Mouse (Mus musculus): Measurements from ENCODE around the gene Myom3. TPM values are rescaled to one million over a fixed set of nuclear protein-coding genes. Genes with fewer than 3 reads are reported as not detected.

The Myom3 gene
- polyA plus RNA-seq, 1 experiment from 2014 or later: 1.0 TPM

DNA sequence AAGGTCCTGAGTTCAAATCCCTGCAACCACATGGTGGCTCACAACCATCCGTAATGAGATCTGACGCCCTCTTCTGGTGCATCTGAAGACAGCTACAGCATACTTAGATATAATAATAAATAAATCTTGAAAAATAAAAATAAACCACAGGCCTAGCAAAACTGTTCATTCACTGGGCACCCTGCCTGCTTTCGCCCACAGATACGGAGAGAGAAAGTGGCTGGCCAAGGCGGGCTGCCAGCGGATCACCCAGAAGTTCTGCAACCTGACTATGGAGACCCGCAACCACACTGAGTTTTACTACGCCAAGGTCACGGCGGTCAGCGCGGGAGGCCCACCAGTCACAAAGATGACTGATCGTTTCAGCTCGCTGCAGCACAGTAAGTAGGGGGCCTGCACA is 25.6 kb upstream of the Myom3 start:
- ATAC-seq (ENCODE audit: low read depth): no peak
- WGBS: 92% methylated on average over 14 of the region's 14 CpGs
- no peaks in the 10 kb centered on the region for H3K36me3 ChIP-seq (ENCODE audit: control insufficient read depth, insufficient read depth, low read length)

DNA sequence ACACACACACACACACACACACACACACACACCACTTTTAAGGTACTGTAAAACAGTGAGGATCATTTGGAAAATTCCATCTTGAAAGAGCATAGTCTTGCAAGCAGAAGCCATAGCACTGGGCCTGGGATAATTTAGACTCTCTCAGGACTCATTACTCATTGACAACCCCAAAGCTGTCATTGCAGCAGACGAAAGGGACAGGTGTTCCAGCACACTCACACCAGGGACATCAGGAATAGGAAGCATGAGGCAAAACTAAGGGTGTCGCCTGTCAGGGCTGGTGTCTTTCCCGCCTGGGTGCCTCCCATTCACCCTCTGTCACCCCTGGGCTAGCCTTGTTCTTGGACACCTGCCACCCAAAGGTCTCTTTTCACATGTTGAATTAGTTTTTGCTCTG is 22.6 kb upstream of the Myom3 start:
- no peak for ATAC-seq (ENCODE audit: low read depth)
- Histone ChIP-seq H3K27ac (ENCODE audit: low read length) (no peak overlapping the region), H3K4me2 (ENCODE audit: low read depth, low read length) (no peak overlapping the region), H3K9ac (ENCODE audit: low read length) (no peak overlapping the region), H3K27me3 (ENCODE audit: control insufficient read depth, insufficient read depth, low read depth, low read length) (no peaks in the 10 kb centered on the region), H3K36me3 (ENCODE audit: control insufficient read depth, insufficient read depth, low read length) (no peaks in the 10 kb centered on the region), H3K9me3 (ENCODE audit: control insufficient read depth, low read length) (0 out of 2 replicates have a peak, but pooled peaks cover 5% of the 10 kb centered on the region), H3K4me3 (ENCODE audit: low read length) (no peak overlapping the region), H3K4me1 (replicated peaks; ENCODE audit: control insufficient read depth, insufficient read depth, low read length) (no peaks in the 10 kb centered on the region)
- 64% methylated on average over 3 of the region's 3 CpGs for WGBS

More for the DNA sequence above, 25.6 kb upstream of the Myom3 start:
- no peak overlapping the region for H3K4me2 ChIP-seq (ENCODE audit: low read depth, low read length)
- H3K27me3 ChIP-seq (ENCODE audit: control insufficient read depth, insufficient read depth, low read depth, low read length): no peaks in the 10 kb centered on the region
- H3K27ac ChIP-seq (ENCODE audit: low read length): no peak overlapping the region
- no peaks in the 10 kb centered on the region for H3K4me1 ChIP-seq (replicated peaks; ENCODE audit: control insufficient read depth, insufficient read depth, low read length)
- no peak overlapping the region for H3K4me3 ChIP-seq (ENCODE audit: low read length)
- 0 out of 2 replicates have a peak, but pooled peaks cover 5% of the 10 kb centered on the region for H3K9me3 ChIP-seq (ENCODE audit: control insufficient read depth, low read length)
- H3K9ac ChIP-seq (ENCODE audit: low read length): no peak overlapping the region

DNA sequence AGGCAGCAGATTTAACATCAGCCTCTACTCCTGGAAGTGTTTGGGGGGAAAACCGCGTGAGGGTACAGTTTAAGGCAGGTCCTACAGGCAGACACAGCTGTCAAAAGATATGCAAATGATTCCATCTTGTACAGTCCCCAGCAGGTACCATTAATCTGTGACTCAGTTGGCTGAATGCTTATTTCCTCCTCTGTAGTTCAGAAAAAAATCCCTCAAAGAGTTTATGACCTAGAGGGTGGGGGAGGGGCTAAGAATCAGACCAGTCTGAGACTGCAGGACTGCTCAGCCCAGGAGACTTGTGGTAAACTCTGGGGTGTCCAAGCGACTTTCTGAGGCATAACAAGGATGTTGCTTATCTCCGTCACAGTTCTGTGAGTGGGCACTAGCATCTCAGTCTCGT is 21.3 kb upstream of the Myom3 start:
- H3K9ac ChIP-seq (ENCODE audit: low read length): no peak overlapping the region
- H3K36me3 ChIP-seq (ENCODE audit: control insufficient read depth, insufficient read depth, low read length): no peaks in the 10 kb centered on the region
- WGBS: 29% methylated on average over 5 of the region's 5 CpGs
- no peak for ATAC-seq (ENCODE audit: low read depth)
- 0 out of 2 replicates have a peak, but pooled peaks cover 5% of the 10 kb centered on the region for H3K9me3 ChIP-seq (ENCODE audit: control insufficient read depth, low read length)
- no peaks in the 10 kb centered on the region for H3K27me3 ChIP-seq (ENCODE audit: control insufficient read depth, insufficient read depth, low read depth, low read length)
- H3K4me2 ChIP-seq (ENCODE audit: low read depth, low read length): no peak overlapping the region
- H3K4me1 ChIP-seq (replicated peaks; ENCODE audit: control insufficient read depth, insufficient read depth, low read length): no peaks in the 10 kb centered on the region
- H3K27ac ChIP-seq (ENCODE audit: low read length): no peak overlapping the region
- H3K4me3 ChIP-seq (ENCODE audit: low read length): no peak overlapping the region

DNA sequence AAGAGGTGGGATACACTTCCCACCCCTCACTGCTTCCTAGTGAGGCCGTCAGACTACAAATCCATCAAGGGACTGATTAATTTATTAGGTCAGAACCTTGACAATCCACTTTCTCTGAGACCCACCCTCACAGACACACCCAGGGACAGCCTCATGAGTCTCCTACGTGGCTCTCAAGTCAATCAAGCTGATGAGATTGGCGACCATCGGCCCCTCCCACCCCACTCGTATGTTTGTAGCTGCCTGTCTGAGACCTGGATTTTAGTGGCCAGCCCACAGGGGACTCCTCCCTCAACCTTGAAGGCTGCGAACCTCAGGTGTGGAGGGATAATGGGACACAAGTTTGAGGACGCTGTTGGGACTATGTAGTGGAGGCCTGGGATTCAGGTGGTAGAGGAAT is 20.4 kb upstream of the Myom3 start:
- no peak overlapping the region for H3K9ac ChIP-seq (ENCODE audit: low read length)

DNA sequence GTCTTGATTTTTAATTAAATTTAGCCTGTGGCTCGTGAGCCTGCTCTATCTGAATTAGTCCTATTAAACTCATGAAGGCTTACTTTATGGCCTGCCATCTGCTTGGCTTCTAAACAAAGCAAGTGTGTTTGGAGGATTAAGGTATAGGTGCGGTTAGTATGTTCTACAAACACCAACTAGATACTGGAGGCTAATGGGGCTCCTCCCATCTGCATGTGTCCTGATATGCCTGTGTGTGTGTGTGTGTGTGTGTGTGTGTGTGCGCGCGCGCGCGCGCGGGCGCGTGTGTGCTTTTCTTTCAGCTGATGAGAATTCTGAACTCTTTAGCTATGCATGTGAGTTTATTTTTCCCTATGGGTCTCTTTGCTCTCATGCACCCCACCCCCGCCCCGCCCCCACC is 19.8 kb upstream of the Myom3 start:
- Histone ChIP-seq H3K4me2 (ENCODE audit: low read depth, low read length) (no peak overlapping the region), H3K9ac (ENCODE audit: low read length) (no peak overlapping the region), H3K4me1 (replicated peaks; ENCODE audit: control insufficient read depth, insufficient read depth, low read length) (peaks cover 4% of the 10 kb centered on the region), H3K9me3 (ENCODE audit: control insufficient read depth, low read length) (0 out of 2 replicates have a peak, but pooled peaks cover 2% of the 10 kb centered on the region), H3K27me3 (ENCODE audit: control insufficient read depth, insufficient read depth, low read depth, low read length) (no peaks in the 10 kb centered on the region), H3K27ac (ENCODE audit: low read length) (no peak overlapping the region), H3K36me3 (ENCODE audit: control insufficient read depth, insufficient read depth, low read length) (no peaks in the 10 kb centered on the region), H3K4me3 (ENCODE audit: low read length) (no peak overlapping the region)
- 91% methylated on average over 14 of the region's 14 CpGs for WGBS
- no peak for ATAC-seq (ENCODE audit: low read depth)

More for the DNA sequence above, 20.4 kb upstream of the Myom3 start:
- no peak for ATAC-seq (ENCODE audit: low read depth)
- 48% methylated on average over 7 of the region's 7 CpGs for WGBS
- Histone ChIP-seq H3K27me3 (ENCODE audit: control insufficient read depth, insufficient read depth, low read depth, low read length) (no peaks in the 10 kb centered on the region), H3K4me3 (ENCODE audit: low read length) (no peak overlapping the region), H3K36me3 (ENCODE audit: control insufficient read depth, insufficient read depth, low read length) (no peaks in the 10 kb centered on the region), H3K9me3 (ENCODE audit: control insufficient read depth, low read length) (0 out of 2 replicates have a peak, but pooled peaks cover 5% of the 10 kb centered on the region), H3K4me1 (replicated peaks; ENCODE audit: control insufficient read depth, insufficient read depth, low read length) (peaks cover 3% of the 10 kb centered on the region; the same call in 1 of the 2 replicates), H3K4me2 (ENCODE audit: low read depth, low read length) (no peak overlapping the region), H3K27ac (ENCODE audit: low read length) (no peak overlapping the region)

DNA sequence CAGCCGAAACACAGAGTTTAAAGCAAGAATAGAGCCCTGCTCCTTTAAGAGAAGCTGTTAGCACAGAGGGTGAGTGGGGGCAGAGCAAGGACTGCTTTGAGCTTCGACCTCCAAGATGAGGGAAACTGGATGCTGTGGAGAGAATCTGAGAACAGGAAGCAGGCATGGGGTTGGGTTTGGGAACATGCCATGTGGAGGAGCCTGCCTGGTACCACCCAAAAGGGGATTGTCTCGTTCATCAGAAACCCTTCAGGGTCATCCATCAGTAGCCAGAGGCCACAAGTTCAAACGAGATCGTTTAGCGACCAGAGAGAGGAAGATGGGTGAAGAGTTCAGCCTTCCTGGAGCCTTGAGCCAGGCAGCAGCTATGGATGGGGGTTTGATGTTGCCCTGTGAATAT is 16.0 kb upstream of the Myom3 start:
- WGBS: 17% methylated on average over 6 of the region's 6 CpGs
- no peak for ATAC-seq (ENCODE audit: low read depth)
- H3K9me3 ChIP-seq (ENCODE audit: control insufficient read depth, low read length): no peaks in the 10 kb centered on the region

DNA sequence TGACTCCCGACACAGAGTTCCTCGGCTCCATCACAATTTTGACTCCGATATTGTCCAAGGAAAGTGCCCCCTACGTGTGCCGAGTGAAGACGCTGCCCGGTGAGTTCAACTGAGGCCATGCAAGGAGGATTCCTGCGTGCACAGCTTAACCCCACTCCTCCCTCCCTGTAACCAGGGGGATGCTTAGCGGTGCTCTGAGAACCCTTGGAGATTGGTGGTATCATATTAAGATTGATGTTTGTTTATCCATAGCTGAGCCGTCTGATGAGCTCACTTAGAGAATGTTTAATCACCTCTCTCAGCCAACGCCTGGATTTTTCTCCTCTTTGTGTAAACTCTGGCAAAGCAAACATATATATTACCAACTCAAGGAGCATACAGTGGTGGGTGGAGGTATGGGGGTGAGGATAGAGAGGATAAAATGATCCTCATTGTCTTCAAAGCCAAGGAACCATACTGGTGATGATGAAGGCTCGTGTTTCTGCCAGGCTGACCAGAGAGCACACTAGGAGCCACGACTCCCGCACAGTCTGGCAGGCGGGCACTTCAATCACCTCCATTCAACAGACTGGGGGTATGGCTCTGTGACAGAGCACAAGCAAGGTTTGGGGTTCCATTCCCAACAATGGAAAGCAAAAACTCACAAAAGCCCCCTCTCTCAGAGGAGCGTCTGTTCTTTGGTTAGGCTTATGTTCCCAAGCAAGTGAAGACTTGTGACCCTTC is 14.6 kb upstream of the Myom3 start:
- H3K4me1 ChIP-seq (replicated peaks; ENCODE audit: control insufficient read depth, insufficient read depth, low read length): peaks cover 10% of the 10 kb centered on the region
- H3K36me3 ChIP-seq (ENCODE audit: control insufficient read depth, insufficient read depth, low read length): no peaks in the 10 kb centered on the region
- ATAC-seq (ENCODE audit: low read depth): peak; percentile 26; the same call in 1 of the 2 replicates
- H3K9me3 ChIP-seq (ENCODE audit: control insufficient read depth, low read length): no peaks in the 10 kb centered on the region
- H3K9ac ChIP-seq (ENCODE audit: low read length): no peak overlapping the region; the same call in 1 of the 2 replicates
- H3K27me3 ChIP-seq (ENCODE audit: control insufficient read depth, insufficient read depth, low read depth, low read length): no peaks in the 10 kb centered on the region
- no peak overlapping the region for H3K4me3 ChIP-seq (ENCODE audit: low read length)
- 10% methylated on average over 16 of the region's 16 CpGs for WGBS
- no peak overlapping the region for H3K4me2 ChIP-seq (ENCODE audit: low read depth, low read length)
- H3K27ac ChIP-seq (ENCODE audit: low read length): no peak overlapping the region

More for the DNA sequence above, 16.0 kb upstream of the Myom3 start:
- peaks cover 10% of the 10 kb centered on the region for H3K4me1 ChIP-seq (replicated peaks; ENCODE audit: control insufficient read depth, insufficient read depth, low read length)
- no peaks in the 10 kb centered on the region for H3K36me3 ChIP-seq (ENCODE audit: control insufficient read depth, insufficient read depth, low read length)
- no peaks in the 10 kb centered on the region for H3K27me3 ChIP-seq (ENCODE audit: control insufficient read depth, insufficient read depth, low read depth, low read length)
- H3K27ac ChIP-seq (ENCODE audit: low read length): no peak overlapping the region
- H3K9ac ChIP-seq (ENCODE audit: low read length): no peak overlapping the region
- no peak overlapping the region for H3K4me3 ChIP-seq (ENCODE audit: low read length)
- no peak overlapping the region for H3K4me2 ChIP-seq (ENCODE audit: low read depth, low read length)

DNA sequence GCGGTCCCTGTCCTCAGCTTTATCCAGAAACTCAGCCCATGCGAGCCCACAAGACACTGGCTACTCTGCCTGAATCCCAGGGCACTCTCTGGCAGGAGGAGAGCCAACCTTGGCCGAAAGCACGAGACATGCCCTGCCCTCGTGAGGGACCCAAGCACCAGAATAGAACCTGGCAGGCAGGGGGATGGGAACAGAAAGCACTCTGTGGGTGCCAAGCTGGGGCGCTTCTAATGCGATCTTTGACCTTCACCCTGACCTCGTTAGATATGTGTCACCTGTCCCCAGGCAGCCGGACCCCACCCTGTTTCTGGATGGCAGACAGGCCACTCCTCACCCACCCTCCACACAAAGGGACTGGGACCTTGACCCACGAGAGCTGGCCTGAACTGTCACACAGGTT is 13.9 kb upstream of the Myom3 start:
- no peaks in the 10 kb centered on the region for H3K27me3 ChIP-seq (ENCODE audit: control insufficient read depth, insufficient read depth, low read depth, low read length)
- no peak overlapping the region for H3K4me3 ChIP-seq (ENCODE audit: low read length)
- H3K9me3 ChIP-seq (ENCODE audit: control insufficient read depth, low read length): no peaks in the 10 kb centered on the region
- peaks cover 10% of the 10 kb centered on the region for H3K4me1 ChIP-seq (replicated peaks; ENCODE audit: control insufficient read depth, insufficient read depth, low read length)
- no peak overlapping the region for H3K4me2 ChIP-seq (ENCODE audit: low read depth, low read length)
- no peak overlapping the region for H3K27ac ChIP-seq (ENCODE audit: low read length)
- WGBS: 66% methylated on average over 10 of the region's 10 CpGs
- no peaks in the 10 kb centered on the region for H3K36me3 ChIP-seq (ENCODE audit: control insufficient read depth, insufficient read depth, low read length)
- H3K9ac ChIP-seq (ENCODE audit: low read length): no peak overlapping the region
- ATAC-seq (ENCODE audit: low read depth): no peak

DNA sequence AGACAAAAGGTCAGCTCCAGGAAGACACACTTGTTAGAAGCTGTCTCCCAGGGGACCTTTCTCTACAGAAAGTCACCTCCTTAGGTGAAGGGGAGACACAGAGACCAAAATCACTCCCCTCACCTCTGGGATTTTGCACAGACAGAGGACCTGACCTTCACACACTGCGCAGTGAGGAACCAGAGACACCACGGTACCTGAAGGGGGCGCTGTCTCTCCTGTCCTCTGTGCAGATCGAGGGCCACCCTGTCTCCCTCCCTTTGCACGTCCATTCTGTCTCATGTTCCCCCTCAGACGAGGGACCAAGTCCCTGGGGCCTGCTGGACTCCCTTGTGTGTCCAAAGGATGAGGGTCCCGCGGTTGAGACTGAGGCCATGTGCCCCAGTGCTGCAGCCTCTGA is 8.6 kb upstream of the Myom3 start:
- H3K4me3 ChIP-seq (ENCODE audit: low read length): no peak overlapping the region
- 81% methylated on average over 8 of the region's 8 CpGs for WGBS
- no peaks in the 10 kb centered on the region for H3K36me3 ChIP-seq (ENCODE audit: control insufficient read depth, insufficient read depth, low read length)
- no peak for ATAC-seq (ENCODE audit: low read depth)
- no peaks in the 10 kb centered on the region for H3K27me3 ChIP-seq (ENCODE audit: control insufficient read depth, insufficient read depth, low read depth, low read length)
- H3K4me2 ChIP-seq (ENCODE audit: low read depth, low read length): no peak overlapping the region
- peaks cover 5% of the 10 kb centered on the region for H3K9me3 ChIP-seq (ENCODE audit: control insufficient read depth, low read length)
- no peak overlapping the region for H3K9ac ChIP-seq (ENCODE audit: low read length)
- no peak overlapping the region for H3K27ac ChIP-seq (ENCODE audit: low read length)
- H3K4me1 ChIP-seq (replicated peaks; ENCODE audit: control insufficient read depth, insufficient read depth, low read length): no peaks in the 10 kb centered on the region
